Mouse (Mus musculus) C2C12 (cell line): ENCODE results near the gene Chrm2. TPM values are rescaled to one million over a fixed set of nuclear protein-coding genes. Genes with fewer than 3 reads are reported as not detected.

Experiments used
- H3K27me3 ChIP-seq: one replicate; pipeline ENCODE4 v1.6.1; 2011; ENCODE audit not compliant: control insufficient read depth, insufficient read depth, insufficient read length
- H3K36me3 ChIP-seq: one replicate; pipeline ENCODE4 v1.6.1; 2011; ENCODE audit not compliant: control insufficient read depth, insufficient read depth
- H3K4me3 ChIP-seq: one replicate; pipeline ENCODE4 v1.5.1; 2011; ENCODE audit warnings: mild to moderate bottlenecking, control low read depth; ENCODE audit not compliant: poor library complexity, insufficient read depth, severe bottlenecking
- H3K79me2 ChIP-seq: one replicate; pipeline ENCODE4 v1.6.1; 2011; ENCODE audit not compliant: control insufficient read depth, insufficient read depth
- H3K79me3 ChIP-seq: one replicate; pipeline ENCODE4 v1.6.1; 2011; ENCODE audit warnings: low read depth, control low read depth
- H3ac ChIP-seq: one replicate; pipeline ENCODE3; 2011; ENCODE audit warnings: low read depth; ENCODE audit not compliant: control insufficient read depth, insufficient read length
- CEBPB ChIP-seq: IDR thresholded peaks from one replicate; pipeline ENCODE4 v1.6.1; 2011; ENCODE audit warnings: low read depth, mild to moderate bottlenecking, control low read depth, moderate library complexity
- CTCF ChIP-seq: IDR thresholded peaks from one replicate; pipeline ENCODE4 v1.5.1; 2011; ENCODE audit not compliant: control insufficient read depth, insufficient read depth, insufficient read length
- FOSL1 ChIP-seq: IDR thresholded peaks from one replicate; pipeline ENCODE4 v1.8.0; 2011; ENCODE audit warnings: mild to moderate bottlenecking, low read length; ENCODE audit not compliant: poor library complexity, insufficient read depth, severe bottlenecking
- MAX ChIP-seq: IDR thresholded peaks from one replicate; pipeline ENCODE4 v1.6.1; 2011; ENCODE audit warnings: mild to moderate bottlenecking, control low read depth
- MYOD1 ChIP-seq: IDR thresholded peaks from one replicate; pipeline ENCODE4 v1.6.1; 2011; ENCODE audit warnings: low read depth; ENCODE audit not compliant: control insufficient read depth, insufficient read length
- MYOG ChIP-seq: IDR thresholded peaks from one replicate; pipeline ENCODE4 v1.6.1; 2011; ENCODE audit not compliant: control insufficient read depth, insufficient read length; ENCODE audit errors: extremely low read depth
- USF1 ChIP-seq: IDR thresholded peaks from one replicate; pipeline ENCODE4 v1.6.1; 2011; ENCODE audit warnings: low read depth, mild to moderate bottlenecking, control low read depth, moderate library complexity
- polyA plus RNA-seq: library from polyadenylated mRNA; unstranded; fragments of >200 nt; fragmentation: generic; extraction: Trizol; gene quantifications from one replicate; pipeline ENCODE4 v1.2.1, GENCODE M21; 2012; ENCODE audit warnings: missing spikeins

Gene Chrm2
- polyA plus RNA-seq, 1 experiment = not detected

GRCm38 (mm10) chr6:36464008-36464407 lies 76.1 kb downstream of the Chrm2 start:
- H3K4me3 ChIP-seq = no peak overlapping the region
- TF ChIP-seq MAX (no peak), CTCF (no peak), MYOG (no peak), MYOD1 (no peak), CEBPB (no peak), USF1 (no peak), FOSL1 (no peak)
- no peaks in the 10 kb centered on the region for H3K36me3 ChIP-seq
- H3K27me3 ChIP-seq = no peaks in the 10 kb centered on the region
- H3K79me3 ChIP-seq = no peaks in the 10 kb centered on the region
- H3ac ChIP-seq = no peak overlapping the region
- H3K79me2 ChIP-seq = no peaks in the 10 kb centered on the region

GRCm38 (mm10) chr6:36484132-36484665 lies 96.3 kb downstream of the Chrm2 start:
- Histone ChIP-seq H3K4me3 (no peak overlapping the region), H3ac (no peak overlapping the region), H3K36me3 (no peaks in the 10 kb centered on the region), H3K79me3 (no peaks in the 10 kb centered on the region), H3K79me2 (no peaks in the 10 kb centered on the region), H3K27me3 (no peaks in the 10 kb centered on the region)
- TF ChIP-seq USF1 (no peak), CEBPB (no peak), MAX (no peak), MYOG (no peak), MYOD1 (no peak), CTCF (no peak), FOSL1 (no peak)

GRCm38 (mm10) chr6:36507008-36507663 lies 119.3 kb downstream of the Chrm2 start:
- H3K79me3 ChIP-seq = no peaks in the 10 kb centered on the region
- no peaks in the 10 kb centered on the region for H3K27me3 ChIP-seq
- H3K79me2 ChIP-seq = no peaks in the 10 kb centered on the region
- H3K4me3 ChIP-seq = no peak overlapping the region
- no peaks in the 10 kb centered on the region for H3K36me3 ChIP-seq
- TF ChIP-seq USF1 (no peak), MYOD1 (no peak), CEBPB (no peak), CTCF (no peak), FOSL1 (no peak), MAX (no peak), MYOG (no peak)
- no peak overlapping the region for H3ac ChIP-seq

- H3ac ChIP-seq = no peak overlapping the region
Measured at GRCm38 (mm10) chr6:36507946-36508345, 120.1 kb downstream of the Chrm2 start.

GRCm38 (mm10) chr6:36508469-36508868 lies 120.6 kb downstream of the Chrm2 start:
- Histone ChIP-seq H3K36me3 (no peaks in the 10 kb centered on the region), H3K4me3 (no peak overlapping the region), H3K27me3 (no peaks in the 10 kb centered on the region), H3K79me2 (no peaks in the 10 kb centered on the region), H3ac (no peak overlapping the region), H3K79me3 (no peaks in the 10 kb centered on the region)
- TF ChIP-seq MYOD1 = no peak
- TF ChIP-seq MYOG = no peak
- TF ChIP-seq MAX = no peak

More at GRCm38 (mm10) chr6:36507946-36508345, 120.1 kb downstream of the Chrm2 start:
- Histone ChIP-seq H3K79me3 (no peaks in the 10 kb centered on the region), H3K4me3 (no peak overlapping the region), H3K36me3 (no peaks in the 10 kb centered on the region), H3K79me2 (no peaks in the 10 kb centered on the region), H3K27me3 (no peaks in the 10 kb centered on the region)
- TF ChIP-seq MYOD1 (no peak), CEBPB (no peak), USF1 (no peak), MAX (no peak), MYOG (no peak), FOSL1 (no peak), CTCF (no peak)

GRCm38 (mm10) chr6:36516508-36516907 lies 128.6 kb downstream of the Chrm2 start:
- Histone ChIP-seq H3K4me3 (no peak overlapping the region), H3ac (no peak overlapping the region), H3K79me3 (no peaks in the 10 kb centered on the region), H3K27me3 (no peaks in the 10 kb centered on the region), H3K36me3 (no peaks in the 10 kb centered on the region), H3K79me2 (no peaks in the 10 kb centered on the region)
- TF ChIP-seq MYOG = no peak
- no peak for TF ChIP-seq MYOD1
- TF ChIP-seq CTCF = no peak
- no peak for TF ChIP-seq USF1
- no peak for TF ChIP-seq CEBPB
